Mouse (Mus musculus) inflammation-experienced regulatory T-cells (primary cell): ENCODE data around the gene Dnmt3a. TPM values are rescaled to one million over a fixed set of nuclear protein-coding genes. Genes with fewer than 3 reads are reported as not detected.

Experiments used
- polyA plus RNA-seq, 2 experiments: library from polyadenylated mRNA; unstranded; fragments of 100-300 nt; shearing (Covaris generic); gene quantifications; one replicate each; pipeline ENCODE4 v1.2.1; 2017

The Dnmt3a gene
- polyA plus RNA-seq: 10 to 100 TPM; 33.8 to 53.5 TPM

GRCm38 (mm10) chr12:3805852-3806251, at the start of gene Dnmt3a:
TSS of gene Dnmt3a (plus strand) at chr12:3806007.

GRCm38 (mm10) chr12:3954651-3955050, 148.8 kb downstream of the Dnmt3a start, which contains the start of gene Pomc:
TSS of gene Pomc (plus strand) at chr12:3954951.

Other genes with a start within 250 kb of the Dnmt3a start
- 100 to 1,000 TPM in 1 of 2 experiments, 10 to 100 TPM in 1; 76.1 to 118 TPM for gene Dtnb, start 233.6 kb upstream of the Dnmt3a start, polyA plus RNA-seq
- 1 to 10 TPM; 1.8 to 2.3 TPM for gene Pomc, start 148.9 kb downstream of the Dnmt3a start, polyA plus RNA-seq
- 1 to 10 TPM in 1 of 2 experiments, under 1 TPM in 1; 0.31 to 1.8 TPM for gene Efr3b, start 232.9 kb downstream of the Dnmt3a start, polyA plus RNA-seq